Mouse (Mus musculus): ENCODE results near the gene Hinfp.

DNA sequence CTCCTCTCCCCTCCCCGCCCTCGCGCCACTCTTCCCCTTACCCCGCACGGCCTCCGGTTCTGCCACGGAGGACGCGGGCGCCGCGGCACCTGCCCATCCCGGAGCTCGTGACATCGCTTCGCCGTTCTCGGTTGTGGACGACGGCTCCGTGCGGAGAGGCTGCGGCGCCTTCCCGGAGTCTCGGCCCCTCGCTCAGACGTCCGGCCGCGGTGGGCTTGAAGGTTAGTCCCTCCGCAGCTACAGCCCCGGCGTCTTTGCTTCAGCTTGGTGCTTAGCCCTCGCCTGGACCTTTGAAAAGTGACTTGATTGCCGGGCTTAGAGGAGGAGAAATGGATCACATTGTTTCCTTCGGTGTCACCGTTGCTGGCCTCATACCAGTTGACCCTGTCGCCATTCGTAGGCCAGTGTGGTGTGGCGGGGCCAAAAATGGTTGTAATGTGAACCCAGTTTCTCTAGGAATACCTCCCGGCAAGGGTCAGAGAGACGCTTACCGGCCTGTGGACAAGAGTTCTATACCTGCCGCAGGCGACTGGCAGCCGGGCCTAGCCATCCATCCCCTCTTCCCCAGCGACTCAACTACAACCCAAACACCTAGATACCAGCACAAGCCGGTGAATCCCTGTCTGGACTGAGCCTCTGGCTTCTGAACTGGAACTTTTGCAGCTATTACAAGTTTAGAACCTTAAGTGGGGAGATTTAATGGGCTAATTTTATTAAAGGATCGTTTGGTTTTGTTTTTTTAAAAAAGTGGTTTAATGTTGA is 30.0 kb upstream of the Hinfp start:
- no peak for TF ChIP-seq CTCF (IDR thresholded peaks at IDR 0.05; ENCODE audit: borderline replicate concordance, insufficient read depth, low read length)
- peak; percentile 40; the same call in 1 of the 2 replicates for TF ChIP-seq POLR2A (IDR thresholded peaks at IDR 0.05; ENCODE audit: low read depth, low read length)
